ENCODE assay signal across 8 mouse cellular contexts in genomic region chr13:59467591-59467990, GRCm38 (mm10).
DNase-seq lines count a peak whose midpoint lies in the region; ATAC-seq and TF ChIP-seq lines count a peak whose summit lies in the region.

No protein-coding gene starts in this region.

- H3K27ac ChIP-seq in hindbrain, embryonic 15.5 days (replicated peaks), result peak overlapping the region; percentile 3; the same call in 1 of the 2 replicates
- H3K27ac ChIP-seq in hindbrain, embryonic 12.5 days, result no peak overlapping the region
- peak overlapping the region; percentile 28 for H3K27ac ChIP-seq in forebrain, embryonic 16.5 days (ENCODE audit: low read length)
- H3K27ac ChIP-seq in lung, embryonic 14.5 days (ENCODE audit: low read depth), result no peak overlapping the region

- H3K36me3 ChIP-seq in hindbrain, embryonic 15.5 days, result peaks cover 11% of the 10 kb centered on the region; the same call in 1 of the 2 replicates
- peaks cover 9% of the 10 kb centered on the region; the same call in 1 of the 2 replicates for H3K36me3 ChIP-seq in hindbrain, embryonic 12.5 days
- H3K36me3 ChIP-seq in forebrain, embryonic 16.5 days (ENCODE audit: control insufficient read depth, insufficient read depth), result no peaks in the 10 kb centered on the region; the same call in 1 of the 2 replicates
- H3K36me3 ChIP-seq in lung, embryonic 14.5 days (ENCODE audit: insufficient read depth), result 0 out of 2 replicates have a peak, but pooled peaks cover 8% of the 10 kb centered on the region

- H3K9me3 ChIP-seq in hindbrain, embryonic 15.5 days, result no peaks in the 10 kb centered on the region
- H3K9me3 ChIP-seq in hindbrain, embryonic 12.5 days (replicated peaks), result no peaks in the 10 kb centered on the region
- no peaks in the 10 kb centered on the region for H3K9me3 ChIP-seq in forebrain, embryonic 16.5 days (ENCODE audit: control insufficient read depth, low read length)
- no peaks in the 10 kb centered on the region for H3K9me3 ChIP-seq in lung, embryonic 14.5 days (ENCODE audit: low read depth, low read length)

- no peak for TF ChIP-seq CTCF in lung, embryonic 14.5 days (IDR thresholded peaks at IDR 0.05; ENCODE audit: low read depth)

- H3K4me3 ChIP-seq in hindbrain, embryonic 15.5 days, result no peak overlapping the region
- no peak overlapping the region for H3K4me3 ChIP-seq in hindbrain, embryonic 12.5 days
- no peak overlapping the region for H3K4me3 ChIP-seq in forebrain, embryonic 16.5 days (replicated peaks; ENCODE audit: low read length)
- no peak overlapping the region for H3K4me3 ChIP-seq in lung, embryonic 14.5 days (ENCODE audit: low read depth, low read length)

- ATAC-seq in hindbrain, embryonic 15.5 days (ENCODE audit: low FRiP score, low read depth), result 0 out of 2 replicates have a peak, but pooled peaks have one; percentile 45
- ATAC-seq in hindbrain, embryonic 12.5 days (ENCODE audit: low FRiP score), result no peak
- peak; percentile 76 for ATAC-seq in forebrain, embryonic 16.5 days
- 0 out of 2 replicates have a peak, but pooled peaks have one; percentile 47 for ATAC-seq in lung, embryonic 14.5 days (ENCODE audit: insufficient read depth)

- no peak overlapping the region for H3K9ac ChIP-seq in hindbrain, embryonic 15.5 days
- no peak overlapping the region for H3K9ac ChIP-seq in hindbrain, embryonic 12.5 days
- peak overlapping the region; percentile 29; the same call in 1 of the 2 replicates for H3K9ac ChIP-seq in forebrain, embryonic 16.5 days (replicated peaks; ENCODE audit: low read depth, low read length)
- no peak overlapping the region for H3K9ac ChIP-seq in lung, embryonic 14.5 days

- WGBS in hindbrain, embryonic 15.5 days, result 57% methylated on average over 3 of the region's 3 CpGs
- WGBS in hindbrain, embryonic 12.5 days, result 72% methylated on average over 3 of the region's 3 CpGs
- 41% methylated on average over 3 of the region's 3 CpGs for WGBS in forebrain, embryonic 16.5 days
- 25% methylated on average over 3 of the region's 3 CpGs for WGBS in lung, embryonic 14.5 days

- H3K4me2 ChIP-seq in hindbrain, embryonic 15.5 days, result no peak overlapping the region
- no peak overlapping the region for H3K4me2 ChIP-seq in hindbrain, embryonic 12.5 days (replicated peaks)
- H3K4me2 ChIP-seq in forebrain, embryonic 16.5 days (ENCODE audit: low read length), result no peak overlapping the region
- H3K4me2 ChIP-seq in lung, embryonic 14.5 days, result no peak overlapping the region

- DNase-seq in adrenal gland, adult 8-10 months, result peak; percentile 19
- peak; percentile 36 to 40 for DNase-seq in kidney, adult 8-10 months
- DNase-seq in lung, embryonic 14.5 days, result peak; percentile 67
- DNase-seq in testis, postnatal 14 days (ENCODE audit: low spot score), result peak; percentile 48
- no peak for DNase-seq in spleen, adult 18-20 months

- H3K4me1 ChIP-seq in hindbrain, embryonic 15.5 days (replicated peaks), result peaks cover 12% of the 10 kb centered on the region
- H3K4me1 ChIP-seq in hindbrain, embryonic 12.5 days, result peaks cover 3% of the 10 kb centered on the region; the same call in 1 of the 2 replicates
- H3K4me1 ChIP-seq in forebrain, embryonic 16.5 days (replicated peaks; ENCODE audit: control insufficient read depth, insufficient read depth, low read length), result peaks cover 14% of the 10 kb centered on the region
- no peaks in the 10 kb centered on the region; the same call in 1 of the 2 replicates for H3K4me1 ChIP-seq in lung, embryonic 14.5 days (ENCODE audit: insufficient read depth)

- no peaks in the 10 kb centered on the region for H3K27me3 ChIP-seq in hindbrain, embryonic 15.5 days
- H3K27me3 ChIP-seq in hindbrain, embryonic 12.5 days, result no peaks in the 10 kb centered on the region
- no peaks in the 10 kb centered on the region for H3K27me3 ChIP-seq in forebrain, embryonic 16.5 days (replicated peaks; ENCODE audit: control insufficient read depth, insufficient read depth, low read length)
- no peaks in the 10 kb centered on the region for H3K27me3 ChIP-seq in lung, embryonic 14.5 days (ENCODE audit: insufficient read depth, low read length)

Comparison
In these comparisons a context has a peak if more than half of its experiments do, and no peak if none do; other contexts are left out.
1. H3K27ac ChIP-seq: peak in hindbrain, embryonic 15.5 days (single experiment) and forebrain, embryonic 16.5 days (single experiment); none in hindbrain, embryonic 12.5 days (single experiment) and lung, embryonic 14.5 days (single experiment).
2. DNase-seq: peak in adrenal gland, adult 8-10 months (single experiment), kidney, adult 8-10 months (2 of 2), lung, embryonic 14.5 days (single experiment) and testis, postnatal 14 days (single experiment); none in spleen, adult 18-20 months (0 of 2).